Mouse (Mus musculus) spleen, postnatal 36 days (tissue): ENCODE results near the gene Epb41l2.
A peak's percentile ranks its signal among the peaks of the same experiment; 100 is the strongest.

Experiments used
- DNase-seq, 2 experiments: peaks; one replicate each; pipeline ENCODE4 v3.0.0; 2022; ENCODE audit warnings: low spot score in 2 of 2, mixed read lengths in 1 of 2

Gene Epb41l2

GRCm38 (mm10) chr10:25436703-25437401, 77.3 kb downstream of the Epb41l2 start:
- DNase-seq, result no peak

GRCm38 (mm10) chr10:25437586-25438298, 78.1 kb downstream of the Epb41l2 start:
- peak; percentile 43 to 50 for DNase-seq

- DNase-seq, result no peak
Measured at GRCm38 (mm10) chr10:25438299-25438680, 78.7 kb downstream of the Epb41l2 start.

- DNase-seq, result no peak
Measured at GRCm38 (mm10) chr10:25439163-25439562, 79.6 kb downstream of the Epb41l2 start.

GRCm38 (mm10) chr10:25439856-25440255, 80.3 kb downstream of the Epb41l2 start:
- DNase-seq, result no peak

- DNase-seq, result no peak
Measured at GRCm38 (mm10) chr10:25441405-25441804, 81.8 kb downstream of the Epb41l2 start.

GRCm38 (mm10) chr10:25443626-25444025, 84.0 kb downstream of the Epb41l2 start:
- DNase-seq, result peak; percentile 59 to 60

GRCm38 (mm10) chr10:25444198-25444783, 84.7 kb downstream of the Epb41l2 start:
- DNase-seq, result no peak

- DNase-seq, result peak in 1 of 2 experiments; percentile 33
Measured at GRCm38 (mm10) chr10:25446953-25447525, 87.4 kb downstream of the Epb41l2 start.

- no peak for DNase-seq
Measured at GRCm38 (mm10) chr10:25448676-25449075, 89.1 kb downstream of the Epb41l2 start.

GRCm38 (mm10) chr10:25449312-25450020, 89.9 kb downstream of the Epb41l2 start:
- no peak for DNase-seq

- no peak for DNase-seq
Measured at GRCm38 (mm10) chr10:25453150-25453549, 93.6 kb downstream of the Epb41l2 start.

- DNase-seq, result no peak
Measured at GRCm38 (mm10) chr10:25453772-25454171, 94.2 kb downstream of the Epb41l2 start.

- no peak for DNase-seq
Measured at GRCm38 (mm10) chr10:25457118-25457517, 97.5 kb downstream of the Epb41l2 start.

GRCm38 (mm10) chr10:25457996-25458395, 98.4 kb downstream of the Epb41l2 start:
- DNase-seq, result no peak

GRCm38 (mm10) chr10:25461832-25462231, 102.2 kb downstream of the Epb41l2 start:
- DNase-seq, result no peak

GRCm38 (mm10) chr10:25462669-25463068, 103.1 kb downstream of the Epb41l2 start:
- no peak for DNase-seq

GRCm38 (mm10) chr10:25466493-25466892, 106.9 kb downstream of the Epb41l2 start:
- no peak for DNase-seq

GRCm38 (mm10) chr10:25471944-25472343, 112.3 kb downstream of the Epb41l2 start:
- no peak for DNase-seq

GRCm38 (mm10) chr10:25479716-25480115, 120.1 kb downstream of the Epb41l2 start:
- DNase-seq, result no peak

- no peak for DNase-seq
Measured at GRCm38 (mm10) chr10:25482791-25483190, 123.2 kb downstream of the Epb41l2 start.

GRCm38 (mm10) chr10:25488456-25488855, 128.9 kb downstream of the Epb41l2 start:
- peak; percentile 48 to 54 for DNase-seq
